Mouse (Mus musculus) midbrain, embryonic 13.5 days (tissue): ENCODE measurements at regions not wholly inside any gene's neighbourhood (a gene's known extent, or its start where the extent isn't known, plus 50 kb on each side); places are given as distances from the start of the nearest gene placed in this dataset.

Experiments used
- ATAC-seq: fragments of 200-750 bp; cut with Nextera tagmentation; 2 replicates; pipeline ENCODE4 v1.8.0; 2017; ENCODE audit warnings: mild to moderate bottlenecking, moderate TSS enrichment, moderate library complexity
- H3K27ac ChIP-seq: fragments of 300-500 bp; sonication (generic); 2 replicates; pipeline ENCODE4 v1.5.1; 2015; ENCODE audit warnings: inconsistent platforms, mild to moderate bottlenecking, moderate library complexity
- H3K27me3 ChIP-seq: fragments of 300-500 bp; sonication (generic); 2 replicates; pipeline ENCODE4 v1.6.1; 2015; ENCODE audit warnings: mild to moderate bottlenecking, inconsistent platforms
- H3K36me3 ChIP-seq: fragments of 300-500 bp; sonication (generic); 2 replicates; pipeline ENCODE4 v1.6.1; 2015; ENCODE audit warnings: mild to moderate bottlenecking, inconsistent platforms
- H3K4me1 ChIP-seq: fragments of 300-500 bp; sonication (generic); replicated peaks from 2 replicates; pipeline ENCODE4 v1.6.1; 2015; ENCODE audit warnings: inconsistent platforms
- H3K4me2 ChIP-seq: fragments of 300-500 bp; sonication (generic); replicated peaks from 2 replicates; pipeline ENCODE4 v1.6.1; 2015; ENCODE audit warnings: moderate library complexity, mild to moderate bottlenecking, inconsistent platforms
- H3K4me3 ChIP-seq: fragments of 300-500 bp; sonication (generic); replicated peaks from 2 replicates; pipeline ENCODE4 v1.5.1; 2015; ENCODE audit warnings: mild to moderate bottlenecking, inconsistent platforms
- H3K9ac ChIP-seq: fragments of 300-500 bp; sonication (generic); replicated peaks from 2 replicates; pipeline ENCODE4 v1.6.1; 2015; ENCODE audit warnings: mild to moderate bottlenecking, inconsistent platforms
- H3K9me3 ChIP-seq: fragments of 300-500 bp; sonication (generic); 2 replicates; pipeline ENCODE4 v1.6.1; 2016; ENCODE audit warnings: mild to moderate bottlenecking, inconsistent platforms
- WGBS: fragments of 180-500 bp; shearing (Covaris S2); methylation state at CpG from one replicate; pipeline ENCODE4 v1.1.7; 2015; 5-methylcytosine and 5-hydroxymethylcytosine counted together

- Histone ChIP-seq H3K9ac (no peak overlapping the region), H3K27ac (no peak overlapping the region), H3K27me3 (no peaks in the 10 kb centered on the region), H3K4me3 (no peak overlapping the region), H3K36me3 (no peaks in the 10 kb centered on the region), H3K4me1 (no peaks in the 10 kb centered on the region), H3K4me2 (no peak overlapping the region), H3K9me3 (no peaks in the 10 kb centered on the region)
- no peak for ATAC-seq
- WGBS = 77% methylated on average over 7 of the region's 7 CpGs
These were observed 371.8 kb downstream of the Adam3 start for GRCm38 (mm10) chr8:24353842-24354241.

- no peak for ATAC-seq
- H3K4me1 ChIP-seq = no peaks in the 10 kb centered on the region
- H3K9me3 ChIP-seq = no peaks in the 10 kb centered on the region
- no peak overlapping the region for H3K4me2 ChIP-seq
- H3K9ac ChIP-seq = no peak overlapping the region
- no peak overlapping the region for H3K4me3 ChIP-seq
- 78% methylated on average over 9 of the region's 9 CpGs for WGBS
- H3K27me3 ChIP-seq = no peaks in the 10 kb centered on the region
- no peak overlapping the region for H3K27ac ChIP-seq
- H3K36me3 ChIP-seq = no peaks in the 10 kb centered on the region
These were observed 373.3 kb downstream of the Adam3 start for GRCm38 (mm10) chr8:24352322-24352721.

- Histone ChIP-seq H3K9ac (no peak overlapping the region), H3K27ac (no peak overlapping the region), H3K4me3 (no peak overlapping the region), H3K9me3 (no peaks in the 10 kb centered on the region), H3K4me2 (no peak overlapping the region), H3K4me1 (no peaks in the 10 kb centered on the region), H3K27me3 (no peaks in the 10 kb centered on the region), H3K36me3 (no peaks in the 10 kb centered on the region)
- ATAC-seq = no peak
- 48% methylated on average over 6 of the region's 6 CpGs for WGBS
These were observed 373.9 kb downstream of the Adam3 start for GRCm38 (mm10) chr8:24351760-24352159.

- H3K9me3 ChIP-seq = no peaks in the 10 kb centered on the region
- H3K4me3 ChIP-seq = no peak overlapping the region
- 82% methylated on average over 6 of the region's 6 CpGs for WGBS
- no peak overlapping the region for H3K27ac ChIP-seq
- ATAC-seq = no peak
- no peaks in the 10 kb centered on the region for H3K36me3 ChIP-seq
- no peak overlapping the region for H3K9ac ChIP-seq
- H3K4me2 ChIP-seq = no peak overlapping the region
- H3K27me3 ChIP-seq = no peaks in the 10 kb centered on the region
- H3K4me1 ChIP-seq = no peaks in the 10 kb centered on the region
These were observed 379.1 kb downstream of the Adam3 start for GRCm38 (mm10) chr8:24346390-24347113.

- H3K27ac ChIP-seq = no peak overlapping the region
- H3K4me3 ChIP-seq = no peak overlapping the region
- H3K9me3 ChIP-seq = no peaks in the 10 kb centered on the region
- 0 out of 2 replicates have a peak, but pooled peaks cover 4% of the 10 kb centered on the region for H3K4me1 ChIP-seq
- H3K4me2 ChIP-seq = no peak overlapping the region
- no peak for ATAC-seq
- 92% methylated on average over 9 of the region's 9 CpGs for WGBS
- H3K36me3 ChIP-seq = no peaks in the 10 kb centered on the region
- no peaks in the 10 kb centered on the region for H3K27me3 ChIP-seq
- H3K9ac ChIP-seq = no peak overlapping the region
These were observed 387.0 kb downstream of the Adam3 start for GRCm38 (mm10) chr8:24338694-24339093.

- Histone ChIP-seq H3K4me2 (no peak overlapping the region), H3K4me3 (no peak overlapping the region), H3K27ac (no peak overlapping the region), H3K9me3 (no peaks in the 10 kb centered on the region), H3K27me3 (no peaks in the 10 kb centered on the region), H3K9ac (no peak overlapping the region), H3K4me1 (0 out of 2 replicates have a peak, but pooled peaks cover 4% of the 10 kb centered on the region), H3K36me3 (no peaks in the 10 kb centered on the region)
- ATAC-seq = peak; percentile 63; the same call in 1 of the 2 replicates
- WGBS = 60% methylated on average over 6 of the region's 6 CpGs
These were observed 388.0 kb downstream of the Adam3 start for GRCm38 (mm10) chr8:24337635-24338034.

GRCm38 (mm10) chr8:24335709-24336108 is 389.9 kb downstream of the Adam3 start:
- H3K4me2 ChIP-seq = no peak overlapping the region
- no peak overlapping the region for H3K9ac ChIP-seq
- no peak overlapping the region for H3K4me3 ChIP-seq
- H3K27ac ChIP-seq = no peak overlapping the region
- no peak for ATAC-seq
- no peaks in the 10 kb centered on the region for H3K36me3 ChIP-seq
- no peaks in the 10 kb centered on the region for H3K27me3 ChIP-seq
- H3K4me1 ChIP-seq = 0 out of 2 replicates have a peak, but pooled peaks cover 4% of the 10 kb centered on the region
- no peaks in the 10 kb centered on the region for H3K9me3 ChIP-seq
- 42% methylated on average over 5 of the region's 5 CpGs for WGBS

GRCm38 (mm10) chr8:24333705-24334104 is 391.9 kb downstream of the Adam3 start:
- Histone ChIP-seq H3K27ac (no peak overlapping the region), H3K9ac (no peak overlapping the region), H3K4me1 (0 out of 2 replicates have a peak, but pooled peaks cover 4% of the 10 kb centered on the region), H3K4me2 (no peak overlapping the region), H3K9me3 (no peaks in the 10 kb centered on the region), H3K4me3 (no peak overlapping the region), H3K36me3 (no peaks in the 10 kb centered on the region), H3K27me3 (no peaks in the 10 kb centered on the region)
- ATAC-seq = no peak
- WGBS = 79% methylated on average over 4 of the region's 4 CpGs

GRCm38 (mm10) chr8:24310893-24311292 is 414.8 kb downstream of the Adam3 start:
- no peak for ATAC-seq
- no peaks in the 10 kb centered on the region for H3K27me3 ChIP-seq
- 73% methylated on average over 4 of the region's 4 CpGs for WGBS

GRCm38 (mm10) chr8:24294565-24294964 is 431.1 kb downstream of the Adam3 start:
- Histone ChIP-seq H3K27me3 (no peaks in the 10 kb centered on the region), H3K4me3 (no peak overlapping the region), H3K9me3 (peaks cover 5% of the 10 kb centered on the region; the same call in 1 of the 2 replicates), H3K4me1 (no peaks in the 10 kb centered on the region), H3K9ac (no peak overlapping the region), H3K27ac (no peak overlapping the region), H3K4me2 (no peak overlapping the region), H3K36me3 (no peaks in the 10 kb centered on the region)
- ATAC-seq = no peak
- WGBS = 83% methylated on average over 1 of the region's 1 CpGs

More at GRCm38 (mm10) chr8:24310893-24311292, 414.8 kb downstream of the Adam3 start:
- Histone ChIP-seq H3K4me1 (no peaks in the 10 kb centered on the region), H3K36me3 (no peaks in the 10 kb centered on the region), H3K4me2 (no peak overlapping the region), H3K9ac (no peak overlapping the region), H3K9me3 (no peaks in the 10 kb centered on the region), H3K27ac (no peak overlapping the region), H3K4me3 (no peak overlapping the region)

GRCm38 (mm10) chr8:24287861-24288260 is 437.8 kb downstream of the Adam3 start:
- H3K27me3 ChIP-seq = no peaks in the 10 kb centered on the region
- peaks cover 5% of the 10 kb centered on the region; the same call in 1 of the 2 replicates for H3K9me3 ChIP-seq
- H3K9ac ChIP-seq = no peak overlapping the region
- H3K4me3 ChIP-seq = no peak overlapping the region
- no peak overlapping the region for H3K4me2 ChIP-seq
- H3K36me3 ChIP-seq = no peaks in the 10 kb centered on the region
- no peaks in the 10 kb centered on the region for H3K4me1 ChIP-seq
- no peak for ATAC-seq
- WGBS = 85% methylated on average over 6 of the region's 6 CpGs
- no peak overlapping the region for H3K27ac ChIP-seq

- Histone ChIP-seq H3K9ac (no peak overlapping the region), H3K4me2 (no peak overlapping the region), H3K27ac (no peak overlapping the region), H3K27me3 (no peaks in the 10 kb centered on the region), H3K4me3 (no peak overlapping the region), H3K36me3 (no peaks in the 10 kb centered on the region), H3K9me3 (no peaks in the 10 kb centered on the region), H3K4me1 (no peaks in the 10 kb centered on the region)
- no peak for ATAC-seq
- WGBS = 90% methylated on average over 2 of the region's 2 CpGs
These were observed 440.7 kb downstream of the Adam3 start for GRCm38 (mm10) chr8:24284966-24285365.
